Mouse (Mus musculus) lung, adult 2 months (tissue): ENCODE results near the gene Tmem86b.

ENCODE experiments used
- CTCF ChIP-seq: fragments of 200-500 bp; IDR thresholded peaks from 2 replicates; pipeline ENCODE4 v1.5.1; 2011; ENCODE audit warnings: mild to moderate bottlenecking, low read length, control low read depth; ENCODE audit not compliant: insufficient read depth
- POLR2A ChIP-seq: fragments of 200-500 bp; IDR thresholded peaks from 2 replicates; pipeline ENCODE4 v1.6.1; 2011; ENCODE audit warnings: low read depth, mild to moderate bottlenecking, control low read depth, low read length, borderline replicate concordance; ENCODE audit errors: extremely low read depth

- TF ChIP-seq CTCF: no peak
- no peak for TF ChIP-seq POLR2A
These were observed 40.7 kb upstream of the Tmem86b start for GRCm38 (mm10) chr7:4671956-4672355.
